Mouse (Mus musculus) liver, embryonic 12.5 days (tissue): Measurements from ENCODE around the gene Scgb1c1. TPM values are rescaled to one million over a fixed set of nuclear protein-coding genes. Genes with fewer than 3 reads are reported as not detected.
A peak's percentile ranks its signal among the peaks of the same experiment; 100 is the strongest.

Source experiments
- ATAC-seq: fragments of 200-750 bp; cut with Nextera tagmentation; 2 replicates; pipeline ENCODE4 v1.8.0; 2017; ENCODE audit warnings: moderate number of reproducible peaks, mild to moderate bottlenecking, moderate library complexity
- H3K27ac ChIP-seq: fragments of 300-500 bp; sonication (generic); 2 replicates; pipeline ENCODE4 v1.5.1; 2016; ENCODE audit warnings: mild to moderate bottlenecking
- H3K27me3 ChIP-seq: fragments of 300-500 bp; sonication (generic); replicated peaks from 2 replicates; pipeline ENCODE4 v1.6.1; 2016; ENCODE audit warnings: mild to moderate bottlenecking, moderate library complexity
- H3K36me3 ChIP-seq: fragments of 300-500 bp; sonication (generic); 2 replicates; pipeline ENCODE4 v1.6.1; 2016; ENCODE audit warnings: mild to moderate bottlenecking, moderate library complexity
- H3K4me1 ChIP-seq: fragments of 300-500 bp; sonication (generic); 2 replicates; pipeline ENCODE4 v1.6.1; 2016
- H3K4me2 ChIP-seq: fragments of 300-500 bp; sonication (generic); 2 replicates; pipeline ENCODE4 v1.6.1; 2016; ENCODE audit warnings: mild to moderate bottlenecking, moderate library complexity
- H3K4me3 ChIP-seq: fragments of 300-500 bp; sonication (generic); 2 replicates; pipeline ENCODE4 v1.5.1; 2016; ENCODE audit warnings: mild to moderate bottlenecking, moderate library complexity
- H3K9ac ChIP-seq: fragments of 300-500 bp; sonication (generic); 2 replicates; pipeline ENCODE4 v1.6.1; 2016; ENCODE audit warnings: mild to moderate bottlenecking, moderate library complexity
- H3K9me3 ChIP-seq: fragments of 300-500 bp; sonication (generic); replicated peaks from 2 replicates; pipeline ENCODE4 v1.6.1; 2016; ENCODE audit warnings: mild to moderate bottlenecking, moderate library complexity
- WGBS: fragments of 180-500 bp; shearing (Covaris S2); methylation state at CpG from one replicate; pipeline ENCODE4 v1.1.7; 2016; ENCODE audit not compliant: insufficient replicate concordance; 5-methylcytosine and 5-hydroxymethylcytosine counted together
- polyA plus RNA-seq: library from polyadenylated mRNA; unstranded; fragments of >200 nt; fragmentation: Nextera tagmentation; extraction: Ambion mirVana; gene quantifications from 2 replicates; pipeline ENCODE4 v1.2.1, GENCODE M21; 2016

Scgb1c1 gene
- polyA plus RNA-seq, 1 experiment from 2014 or later: not detected

GRCm38 (mm10) chr7:140847755-140848580 is 2.6 kb downstream of the Scgb1c1 start, which contains the start of gene Odf3:
TSS of gene Odf3 (plus strand) at chr7:140847805.
- H3K4me2 ChIP-seq: no peak within 1 kb of the TSS
- H3K36me3 ChIP-seq: peaks cover 21% of the 10 kb centered on the region
- WGBS: 44% methylated on average over 11 of the region's 11 CpGs
- H3K9ac ChIP-seq: no peak within 1 kb of the TSS
- ATAC-seq: no peak
- H3K27me3 ChIP-seq: peaks cover 28% of the 10 kb centered on the region
- H3K9me3 ChIP-seq: no peaks in the 10 kb centered on the region
- H3K27ac ChIP-seq: no peak within 1 kb of the TSS
- H3K4me1 ChIP-seq: no peaks in the 10 kb centered on the region
- H3K4me3 ChIP-seq: no peak within 1 kb of the TSS

GRCm38 (mm10) chr7:140848591-140848990 is 3.2 kb downstream of the Scgb1c1 start:
- H3K27me3 ChIP-seq: peaks cover 21% of the 10 kb centered on the region
- H3K36me3 ChIP-seq: peaks cover 27% of the 10 kb centered on the region
- H3K9ac ChIP-seq: no peak overlapping the region
- WGBS: 78% methylated on average over 10 of the region's 10 CpGs
- H3K4me1 ChIP-seq: peaks cover 1% of the 10 kb centered on the region; the same call in 1 of the 2 replicates
- H3K27ac ChIP-seq: no peak overlapping the region
- no peak for ATAC-seq
- H3K4me3 ChIP-seq: no peak overlapping the region
- H3K9me3 ChIP-seq: no peaks in the 10 kb centered on the region
- H3K4me2 ChIP-seq: no peak overlapping the region

- 89% methylated on average over 4 of the region's 4 CpGs for WGBS
- no peak overlapping the region for H3K4me3 ChIP-seq
- H3K4me2 ChIP-seq: no peak overlapping the region
These were observed 6.6 kb downstream of the Scgb1c1 start for GRCm38 (mm10) chr7:140851916-140852315.

GRCm38 (mm10) chr7:140853386-140853785 is 8.0 kb downstream of the Scgb1c1 start:
- 0 out of 2 replicates have a peak overlapping the region, but pooled peaks have one; percentile 12 for H3K4me2 ChIP-seq
- no peak for ATAC-seq
- 73% methylated on average over 9 of the region's 9 CpGs for WGBS
- peaks cover 46% of the 10 kb centered on the region for H3K36me3 ChIP-seq
- H3K4me3 ChIP-seq: no peak overlapping the region
- peaks cover 31% of the 10 kb centered on the region for H3K4me1 ChIP-seq
- H3K9ac ChIP-seq: 0 out of 2 replicates have a peak overlapping the region, but pooled peaks have one; percentile 32
- H3K9me3 ChIP-seq: no peaks in the 10 kb centered on the region
- no peaks in the 10 kb centered on the region for H3K27me3 ChIP-seq
- H3K27ac ChIP-seq: peak overlapping the region; percentile 28; the same call in 1 of the 2 replicates

More at GRCm38 (mm10) chr7:140851916-140852315, 6.6 kb downstream of the Scgb1c1 start:
- H3K9ac ChIP-seq: no peak overlapping the region
- H3K27ac ChIP-seq: no peak overlapping the region
- no peaks in the 10 kb centered on the region for H3K9me3 ChIP-seq
- H3K36me3 ChIP-seq: peaks cover 43% of the 10 kb centered on the region
- H3K27me3 ChIP-seq: 0 out of 2 replicates have a peak, but pooled peaks cover 3% of the 10 kb centered on the region
- peaks cover 22% of the 10 kb centered on the region for H3K4me1 ChIP-seq
- no peak for ATAC-seq

DNA sequence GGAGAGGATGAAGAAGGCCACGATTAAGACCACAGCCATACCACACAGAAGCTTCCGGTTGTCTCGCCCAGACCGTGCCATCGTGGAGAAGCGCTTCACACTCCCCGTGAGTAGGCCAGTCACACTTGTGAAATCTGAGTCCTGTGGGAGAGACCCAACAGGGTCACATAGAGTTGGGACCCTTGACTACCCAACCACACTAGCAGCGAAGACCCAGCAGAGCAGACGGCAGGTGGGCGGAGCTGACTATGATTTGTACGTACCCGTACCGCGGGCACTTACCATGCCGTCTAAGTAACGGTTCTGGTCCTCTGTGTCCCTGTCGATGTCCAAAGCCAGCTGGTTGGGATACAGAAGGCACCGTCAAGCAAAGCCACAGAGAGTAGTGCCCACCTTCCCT is 9.1 kb downstream of the Scgb1c1 start:
- H3K4me3 ChIP-seq: peak overlapping the region; percentile 89; the same call in 1 of the 2 replicates
- peaks cover 42% of the 10 kb centered on the region for H3K4me1 ChIP-seq
- no peaks in the 10 kb centered on the region for H3K9me3 ChIP-seq
- H3K36me3 ChIP-seq: peaks cover 57% of the 10 kb centered on the region
- no peak for ATAC-seq
- WGBS: 93% methylated on average over 18 of the region's 18 CpGs
- H3K27ac ChIP-seq: no peak overlapping the region
- peak overlapping the region; percentile 96; the same call in 1 of the 2 replicates for H3K4me2 ChIP-seq
- H3K9ac ChIP-seq: no peak overlapping the region
- H3K27me3 ChIP-seq: no peaks in the 10 kb centered on the region

DNA sequence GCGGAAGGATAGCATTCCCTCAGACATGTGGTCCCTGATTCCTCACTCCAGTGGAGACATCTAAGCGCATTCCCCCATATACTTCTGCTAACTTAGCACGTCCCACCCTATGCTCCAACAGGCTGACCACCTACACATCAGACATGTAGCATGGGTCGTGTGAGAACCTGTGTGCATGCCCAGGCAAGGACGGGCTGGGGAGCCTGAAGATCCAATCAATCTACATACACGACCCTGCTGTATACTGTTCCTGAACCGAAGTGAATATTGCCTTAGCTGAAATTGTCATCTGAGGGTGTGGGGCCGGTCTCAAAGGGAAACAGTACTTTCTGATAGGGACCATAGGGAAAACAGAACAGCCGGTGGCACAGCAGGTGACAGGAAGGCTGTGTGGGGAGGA is 9.8 kb downstream of the Scgb1c1 start:
- Histone ChIP-seq H3K36me3 (peaks cover 64% of the 10 kb centered on the region), H3K27me3 (no peaks in the 10 kb centered on the region), H3K4me3 (peak overlapping the region; percentile 89), H3K4me2 (peak overlapping the region; percentile 96), H3K9me3 (no peaks in the 10 kb centered on the region), H3K9ac (peak overlapping the region; percentile 87), H3K4me1 (peaks cover 44% of the 10 kb centered on the region), H3K27ac (peak overlapping the region; percentile 98)
- ATAC-seq: no peak
- 65% methylated on average over 9 of the region's 9 CpGs for WGBS

- ATAC-seq: peak; percentile 77
- peak within 1 kb of the TSS; percentile 87 for H3K9ac ChIP-seq
- no peaks in the 10 kb centered on the region for H3K27me3 ChIP-seq
- H3K27ac ChIP-seq: peak within 1 kb of the TSS; percentile 98
- H3K4me1 ChIP-seq: peaks cover 44% of the 10 kb centered on the region
- peak within 1 kb of the TSS; percentile 89 for H3K4me3 ChIP-seq
- H3K9me3 ChIP-seq: no peaks in the 10 kb centered on the region
- WGBS: under 1% methylated on average over 51 of the region's 51 CpGs
- peak within 1 kb of the TSS; percentile 96 for H3K4me2 ChIP-seq
- H3K36me3 ChIP-seq: peaks cover 70% of the 10 kb centered on the region
These were observed 10.8 kb downstream of the Scgb1c1 start, which contains the start of gene Gm45785 for GRCm38 (mm10) chr7:140855860-140856784. TSS of gene Gm45785 (minus strand) at chr7:140856331.

- H3K9ac ChIP-seq: peak within 1 kb of the TSS; percentile 87
- peaks cover 71% of the 10 kb centered on the region for H3K36me3 ChIP-seq
- H3K4me2 ChIP-seq: peak within 1 kb of the TSS; percentile 96
- no peaks in the 10 kb centered on the region for H3K9me3 ChIP-seq
- peaks cover 44% of the 10 kb centered on the region for H3K4me1 ChIP-seq
- peak within 1 kb of the TSS; percentile 98 for H3K27ac ChIP-seq
- H3K27me3 ChIP-seq: no peaks in the 10 kb centered on the region
- ATAC-seq: peak; percentile 84
- under 1% methylated on average over 50 of the region's 50 CpGs for WGBS
- peak within 1 kb of the TSS; percentile 89 for H3K4me3 ChIP-seq
These were observed 11.6 kb downstream of the Scgb1c1 start, which contains the start of gene Ric8a for GRCm38 (mm10) chr7:140856785-140857549. TSS of gene Ric8a (plus strand) at chr7:140856957.

DNA sequence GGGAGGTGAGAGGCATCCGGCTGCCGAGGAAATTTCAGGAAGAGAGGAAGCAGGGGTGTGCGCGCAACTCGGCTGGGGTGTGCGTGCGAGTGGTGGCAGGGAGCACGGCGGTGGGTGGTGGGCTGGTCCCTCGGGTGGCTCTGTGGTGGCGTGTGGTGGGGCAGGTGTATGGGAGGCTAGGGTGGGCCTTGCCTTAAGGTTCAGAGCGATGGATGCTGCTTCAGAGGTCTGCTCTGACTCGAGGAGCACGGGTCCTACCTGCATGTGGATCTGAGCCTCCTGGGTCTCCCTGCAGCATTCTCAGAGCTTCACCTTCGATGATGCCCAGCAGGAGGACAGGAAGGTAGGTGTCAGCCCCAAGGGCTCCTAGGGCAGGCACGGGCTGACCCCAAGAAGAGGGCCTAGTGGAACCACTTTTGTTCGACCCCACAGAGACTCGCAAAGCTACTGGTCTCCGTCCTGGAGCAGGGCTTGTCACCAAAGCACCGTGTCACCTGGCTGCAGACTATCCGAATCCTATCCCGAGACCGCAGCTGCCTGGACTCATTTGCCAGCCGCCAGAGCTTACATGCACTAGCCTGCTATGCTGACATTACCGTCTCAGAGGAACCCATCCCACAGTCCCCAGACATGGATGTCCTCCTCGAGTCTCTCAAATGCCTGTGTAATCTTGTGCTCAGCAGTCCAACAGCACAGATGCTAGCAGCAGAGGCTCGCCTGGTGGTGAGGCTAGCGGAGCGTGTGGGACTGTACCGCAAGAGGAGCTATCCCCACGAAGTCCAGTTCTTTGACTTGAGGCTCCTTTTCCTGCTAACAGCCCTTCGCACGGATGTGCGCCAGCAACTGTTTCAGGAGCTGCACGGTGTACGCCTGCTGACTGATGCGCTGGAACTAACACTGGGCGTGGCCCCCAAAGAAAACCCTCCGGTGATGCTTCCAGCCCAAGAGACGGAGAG is 12.5 kb downstream of the Scgb1c1 start, which contains the start of gene Bet1l:
Gene Bet1l, minus strand, starts transcription at position 28 of the 956 bp plus-strand sequence.
- ATAC-seq: peak; percentile 20

GRCm38 (mm10) chr7:140858746-140859145 is 13.4 kb downstream of the Scgb1c1 start:
- Histone ChIP-seq H3K4me3 (peak overlapping the region; percentile 89; the same call in 1 of the 2 replicates), H3K4me1 (peaks cover 41% of the 10 kb centered on the region), H3K4me2 (peak overlapping the region; percentile 96), H3K9me3 (no peaks in the 10 kb centered on the region), H3K36me3 (peaks cover 71% of the 10 kb centered on the region), H3K27me3 (no peaks in the 10 kb centered on the region), H3K27ac (no peak overlapping the region), H3K9ac (peak overlapping the region; percentile 3; the same call in 1 of the 2 replicates)
- 89% methylated on average over 8 of the region's 8 CpGs for WGBS
- no peak for ATAC-seq

More for the DNA sequence above, 12.5 kb downstream of the Scgb1c1 start, which contains the start of gene Bet1l:
- H3K27me3 ChIP-seq: no peaks in the 10 kb centered on the region
- peaks cover 44% of the 10 kb centered on the region for H3K4me1 ChIP-seq
- peak within 1 kb of the TSS; percentile 96 for H3K4me2 ChIP-seq
- H3K9me3 ChIP-seq: no peaks in the 10 kb centered on the region
- peak within 1 kb of the TSS; percentile 98 for H3K27ac ChIP-seq
- peak within 1 kb of the TSS; percentile 89 for H3K4me3 ChIP-seq
- H3K9ac ChIP-seq: peak within 1 kb of the TSS; percentile 87
- 27% methylated on average over 40 of the region's 40 CpGs for WGBS
- peaks cover 71% of the 10 kb centered on the region for H3K36me3 ChIP-seq
